Mouse (Mus musculus) urinary bladder, postnatal 4 days (tissue): ENCODE data around the gene Ccdc9.
"Not testable (repeated sequence)": the region's sequence is repeated elsewhere in the genome, so short reads cannot be mapped to it uniquely, and the experiment has no call there.

Experiments used
- DNase-seq, 2 experiments: peaks; one replicate each; pipeline ENCODE4 v3.0.0; 2021 to 2022; ENCODE audit warnings: low spot score in 2 of 2

Ccdc9 gene

GRCm38 (mm10) chr7:16272681-16273080, 13.9 kb downstream of the Ccdc9 start:
- peak; percentile 67 to 74 for DNase-seq

- DNase-seq, result no peak
These were observed 15.5 kb downstream of the Ccdc9 start for GRCm38 (mm10) chr7:16271139-16271538.

- not testable (repeated sequence) for DNase-seq
These were observed 20.0 kb downstream of the Ccdc9 start for GRCm38 (mm10) chr7:16266593-16266992.

- no peak for DNase-seq
These were observed 20.7 kb downstream of the Ccdc9 start for GRCm38 (mm10) chr7:16265856-16266255.

GRCm38 (mm10) chr7:16263843-16264242, 22.8 kb downstream of the Ccdc9 start:
- DNase-seq, result no peak

- peak in 1 of 2 experiments; percentile 75 for DNase-seq
These were observed 23.4 kb downstream of the Ccdc9 start for GRCm38 (mm10) chr7:16263015-16263787.

- no peak for DNase-seq
These were observed 25.5 kb downstream of the Ccdc9 start for GRCm38 (mm10) chr7:16261097-16261496.

GRCm38 (mm10) chr7:16259110-16259590, 27.4 kb downstream of the Ccdc9 start, which contains the start of gene C5ar1:
Gene C5ar1, minus strand, starts transcription at chr7:16259540.
- DNase-seq, result no peak

GRCm38 (mm10) chr7:16257830-16258229, 28.8 kb downstream of the Ccdc9 start:
- DNase-seq, result no peak

- DNase-seq, result not testable (repeated sequence)
These were observed 30.6 kb downstream of the Ccdc9 start for GRCm38 (mm10) chr7:16255963-16256362.

- DNase-seq, result no peak
These were observed 32.4 kb downstream of the Ccdc9 start for GRCm38 (mm10) chr7:16254195-16254594.

- no peak for DNase-seq
These were observed 35.9 kb downstream of the Ccdc9 start for GRCm38 (mm10) chr7:16250687-16251086.

GRCm38 (mm10) chr7:16245958-16246357, 40.6 kb downstream of the Ccdc9 start:
- no peak for DNase-seq

GRCm38 (mm10) chr7:16244067-16244466, 42.5 kb downstream of the Ccdc9 start, which contains the start of gene C5ar2:
Gene C5ar2, minus strand, starts transcription at chr7:16244154.
- no peak for DNase-seq

GRCm38 (mm10) chr7:16242198-16242597, 44.4 kb downstream of the Ccdc9 start:
- DNase-seq, result no peak

- DNase-seq, result no peak
These were observed 44.8 kb downstream of the Ccdc9 start for GRCm38 (mm10) chr7:16241787-16242186.

GRCm38 (mm10) chr7:16240978-16241303, 45.7 kb downstream of the Ccdc9 start:
- no peak for DNase-seq

- no peak for DNase-seq
These were observed 46.2 kb downstream of the Ccdc9 start for GRCm38 (mm10) chr7:16240281-16240977.

GRCm38 (mm10) chr7:16239554-16239997, 47.0 kb downstream of the Ccdc9 start:
- DNase-seq, result no peak

- no peak for DNase-seq
These were observed 56.7 kb downstream of the Ccdc9 start for GRCm38 (mm10) chr7:16229869-16230268.
